Mouse (Mus musculus) cerebellum, adult 2 months (tissue): Measurements from ENCODE around the gene Olfr1289. TPM values are rescaled to one million over a fixed set of nuclear protein-coding genes. Genes with fewer than 3 reads are reported as not detected.

Experiments
- DNase-seq, 2 experiments: peaks; one replicate each; pipeline ENCODE4 v3.0.0; 2021
- H3K27ac ChIP-seq: fragments of 200-500 bp; 2 replicates; pipeline ENCODE4 v1.5.1; 2012; ENCODE audit warnings: low read length, control low read depth, inconsistent platforms; ENCODE audit not compliant: insufficient read depth
- H3K27me3 ChIP-seq: fragments of 200-500 bp; 2 replicates; pipeline ENCODE4 v1.6.1; 2012; ENCODE audit warnings: inconsistent platforms, mild to moderate bottlenecking, low read length, moderate library complexity; ENCODE audit not compliant: control insufficient read depth, insufficient read depth
- H3K4me1 ChIP-seq: fragments of 200-500 bp; 2 replicates; pipeline ENCODE4 v1.6.1; 2011; ENCODE audit warnings: low read length; ENCODE audit not compliant: control insufficient read depth, insufficient read depth
- H3K4me3 ChIP-seq: fragments of 200-500 bp; replicated peaks from 2 replicates; pipeline ENCODE3; 2011; ENCODE audit warnings: mild to moderate bottlenecking, low read depth, low read length, control low read depth; ENCODE audit not compliant: insufficient read depth
- CTCF ChIP-seq: fragments of 200-500 bp; IDR thresholded peaks from 2 replicates; pipeline ENCODE4 v1.5.1; 2011; ENCODE audit warnings: low read depth, mild to moderate bottlenecking, control low read depth, low read length, moderate library complexity, borderline replicate concordance; ENCODE audit not compliant: insufficient read depth
- POLR2A ChIP-seq: fragments of 200-500 bp; IDR thresholded peaks from 2 replicates; pipeline ENCODE4 v1.6.1; 2011; ENCODE audit warnings: low read length, control low read depth, borderline replicate concordance; ENCODE audit not compliant: insufficient read depth
- whole genome bisulfite sequencing: fragments of 180-500 bp; shearing (Covaris S2); methylation state at CpG from one replicate; pipeline ENCODE4 v1.1.7; 2018; 5-methylcytosine and 5-hydroxymethylcytosine counted together
- polyA plus RNA-seq: library from polyadenylated mRNA; depleted of rRNA; stranded (reverse); fragments of >200 nt; gene quantifications from 2 replicates; pipeline ENCODE4 v1.2.3, GENCODE M21; 2012; rRNA removed

Gene Olfr1289
- polyA plus RNA-seq, result not detected in 2 replicates

GRCm38 (mm10) chr2:111480519-111480918, at the start of gene Olfr1289:
Olfr1289 (plus strand) TSS chr2:111480819.
- H3K4me1 ChIP-seq, result no peaks in the 10 kb centered on the region
- H3K4me3 ChIP-seq, result no peak within 1 kb of the TSS
- no peak within 1 kb of the TSS for H3K27ac ChIP-seq
- no peak for DNase-seq
- H3K27me3 ChIP-seq, result no peaks in the 10 kb centered on the region
- 26% methylated on average over 1 of the region's 1 CpGs for WGBS
- no peak for TF ChIP-seq CTCF

DNA sequence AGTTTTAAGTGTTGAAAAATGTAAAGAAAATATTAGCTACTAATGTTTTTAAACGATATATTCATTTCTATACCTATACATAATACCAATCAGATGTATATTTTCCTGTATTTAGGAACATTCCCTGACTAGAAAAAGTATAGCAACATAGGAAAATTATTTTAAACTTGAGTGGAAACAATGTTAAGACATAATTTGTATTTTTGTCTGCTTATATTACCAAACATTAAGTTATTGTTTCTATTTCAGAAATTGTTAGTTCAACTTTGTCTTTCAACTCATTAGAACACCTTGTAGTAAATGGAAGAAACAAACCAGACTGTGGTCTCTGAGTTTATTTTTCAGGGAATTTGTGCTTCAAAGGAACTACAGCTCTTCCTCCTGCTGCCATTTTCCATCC, 31.8 kb upstream of the Olfr1289 start, which contains the start of gene Olfr1287:
Gene Olfr1287 (plus strand): TSS at position 301 of the 400 bp plus-strand sequence.
- WGBS, result 62% methylated on average over 1 of the region's 1 CpGs
- no peak within 1 kb of the TSS for H3K27ac ChIP-seq
- H3K4me1 ChIP-seq, result no peaks in the 10 kb centered on the region
- no peaks in the 10 kb centered on the region for H3K27me3 ChIP-seq
- no peak for DNase-seq
- TF ChIP-seq CTCF (no peak), POLR2A (no peak)
- no peak within 1 kb of the TSS for H3K4me3 ChIP-seq

DNA sequence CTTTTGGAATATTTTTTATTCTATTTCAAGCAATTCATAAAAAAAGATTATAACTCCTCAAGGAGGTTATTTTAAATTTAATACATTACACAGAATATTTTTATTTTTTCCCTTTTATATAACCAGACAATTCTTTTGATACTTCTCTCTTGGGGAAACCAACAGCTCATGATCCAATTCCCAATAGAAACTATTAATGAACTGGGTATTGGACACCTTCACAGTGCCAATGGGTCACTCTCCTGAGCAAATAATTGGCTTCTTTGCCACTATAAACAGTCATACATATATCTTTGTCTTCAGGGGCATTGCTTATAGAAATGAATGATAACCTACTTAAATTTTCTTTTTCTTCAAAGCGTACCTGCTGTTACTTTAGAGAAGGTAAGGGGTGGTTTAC, 6.8 kb upstream of the Olfr1289 start, which contains the start of gene Olfr1288:
Gene Olfr1288 (plus strand): TSS at position 301 of the 400 bp plus-strand sequence.
- WGBS, result 95% methylated on average over 1 of the region's 1 CpGs

GRCm38 (mm10) chr2:111493729-111494128, 13.1 kb downstream of the Olfr1289 start, which contains the start of gene Olfr1290:
Olfr1290 (minus strand) TSS chr2:111493829.
- Histone ChIP-seq H3K4me3 (no peak within 1 kb of the TSS), H3K4me1 (no peaks in the 10 kb centered on the region), H3K27me3 (no peaks in the 10 kb centered on the region), H3K27ac (no peak within 1 kb of the TSS)
- WGBS, result 75% methylated on average over 5 of the region's 5 CpGs
- TF ChIP-seq CTCF (no peak), POLR2A (no peak)
- no peak for DNase-seq

More for the DNA sequence above, 6.8 kb upstream of the Olfr1289 start, which contains the start of gene Olfr1288:
- no peak within 1 kb of the TSS for H3K27ac ChIP-seq
- no peak for DNase-seq
- no peak within 1 kb of the TSS for H3K4me3 ChIP-seq
- no peaks in the 10 kb centered on the region for H3K27me3 ChIP-seq
- no peaks in the 10 kb centered on the region for H3K4me1 ChIP-seq
- no peak for TF ChIP-seq CTCF
- TF ChIP-seq POLR2A, result no peak

GRCm38 (mm10) chr2:111496880-111497279, 16.3 kb downstream of the Olfr1289 start, which contains the start of gene Olfr1291-ps1:
Olfr1291-ps1 (plus strand) TSS chr2:111497180.
- WGBS, result 93% methylated on average over 3 of the region's 3 CpGs
- DNase-seq, result no peak
- Histone ChIP-seq H3K4me1 (no peaks in the 10 kb centered on the region), H3K27me3 (no peaks in the 10 kb centered on the region), H3K4me3 (no peak within 1 kb of the TSS), H3K27ac (no peak within 1 kb of the TSS)
- no peak for TF ChIP-seq POLR2A
- no peak for TF ChIP-seq CTCF

GRCm38 (mm10) chr2:111517451-111517850, 36.8 kb downstream of the Olfr1289 start:
- WGBS, result 91% methylated on average over 10 of the region's 10 CpGs
- no peak for DNase-seq

DNA sequence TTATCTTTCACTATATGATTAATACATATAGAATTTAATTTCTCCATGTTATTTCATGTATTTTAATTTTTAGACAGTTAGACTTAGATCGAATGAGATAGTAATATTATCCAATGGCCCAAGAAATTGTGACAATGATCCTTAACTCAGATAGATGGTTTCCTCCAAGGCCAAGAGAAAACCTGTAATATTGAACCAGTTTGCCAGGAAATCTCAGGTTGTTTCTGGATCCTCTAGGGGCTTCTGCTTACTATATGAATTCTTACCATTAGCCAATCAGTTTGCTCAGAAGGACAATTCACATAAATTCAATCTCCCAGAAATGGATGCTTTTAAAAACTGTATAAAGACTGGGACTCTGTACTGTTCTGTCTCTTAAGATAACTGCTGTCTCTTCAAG, 44.3 kb downstream of the Olfr1289 start, which contains the start of gene Olfr1293-ps:
Gene Olfr1293-ps (plus strand): TSS at position 301 of the 400 bp plus-strand sequence.
- 87% methylated on average over 1 of the region's 1 CpGs for WGBS
- Histone ChIP-seq H3K27ac (no peak within 1 kb of the TSS), H3K4me1 (no peaks in the 10 kb centered on the region), H3K27me3 (no peaks in the 10 kb centered on the region), H3K4me3 (no peak within 1 kb of the TSS)
- no peak for DNase-seq
- TF ChIP-seq POLR2A (no peak), CTCF (no peak)

More at GRCm38 (mm10) chr2:111517451-111517850, 36.8 kb downstream of the Olfr1289 start:
- no peaks in the 10 kb centered on the region for H3K4me1 ChIP-seq
- H3K27me3 ChIP-seq, result no peaks in the 10 kb centered on the region
- no peak overlapping the region for H3K27ac ChIP-seq
- no peak for TF ChIP-seq CTCF
- no peak for TF ChIP-seq POLR2A
- H3K4me3 ChIP-seq, result no peak overlapping the region

Other genes starting within 250 kb of the Olfr1289 start
- not detected in 2 replicates for gene Olfr1275, start 245.5 kb upstream of the Olfr1289 start, polyA plus RNA-seq
- 0.03 TPM in 1 of 2 replicates, not detected in the other for gene Olfr1276, start 226.3 kb upstream of the Olfr1289 start, polyA plus RNA-seq
- not detected in 2 replicates for gene Olfr1277, start 206.7 kb upstream of the Olfr1289 start, polyA plus RNA-seq
- gene Olfr1278, start 190.7 kb upstream of the Olfr1289 start, polyA plus RNA-seq, result not detected in 2 replicates
- not detected in 2 replicates for gene Olfr1279, start 180.2 kb upstream of the Olfr1289 start, polyA plus RNA-seq
- not detected in 2 replicates for gene Olfr1280, start 166.8 kb upstream of the Olfr1289 start, polyA plus RNA-seq
- not detected in 2 replicates for gene Olfr1281, start 154.3 kb upstream of the Olfr1289 start, polyA plus RNA-seq
- not detected in 2 replicates for gene Olfr1282, start 144.7 kb upstream of the Olfr1289 start, polyA plus RNA-seq
- not detected in 2 replicates for gene Olfr1283, start 114.0 kb upstream of the Olfr1289 start, polyA plus RNA-seq
- gene Olfr1284, start 105.3 kb upstream of the Olfr1289 start, polyA plus RNA-seq, result not detected in 2 replicates
- gene Olfr1286, start 57.7 kb upstream of the Olfr1289 start, polyA plus RNA-seq, result not detected in 2 replicates
- not detected in 2 replicates for gene Olfr1287, start 31.7 kb upstream of the Olfr1289 start, polyA plus RNA-seq
- gene Olfr1288, start 6.7 kb upstream of the Olfr1289 start, polyA plus RNA-seq, result not detected in 2 replicates
- gene Olfr1290, start 13.0 kb downstream of the Olfr1289 start, polyA plus RNA-seq, result not detected in 2 replicates
- gene Olfr1291-ps1, start 16.4 kb downstream of the Olfr1289 start, polyA plus RNA-seq, result not detected in 2 replicates
- not detected in 2 replicates for gene Olfr1293-ps, start 44.4 kb downstream of the Olfr1289 start, polyA plus RNA-seq
- gene Olfr1294, start 59.5 kb downstream of the Olfr1289 start, polyA plus RNA-seq, result not detected in 2 replicates
- gene Olfr1295, start 88.9 kb downstream of the Olfr1289 start, polyA plus RNA-seq, result not detected in 2 replicates
- not detected in 2 replicates for gene Olfr1297, start 145.7 kb downstream of the Olfr1289 start, polyA plus RNA-seq
- gene Olfr1298, start 168.4 kb downstream of the Olfr1289 start, polyA plus RNA-seq, result not detected in 2 replicates
- gene Olfr1299, start 180.6 kb downstream of the Olfr1289 start, polyA plus RNA-seq, result not detected in 2 replicates